Mouse (Mus musculus): ENCODE results near the gene Mmp24.

Gene Mmp24

GRCm38 (mm10) chr2:155860102-155860501 lies 85.0 kb downstream of the Mmp24 start:
- no peak for DNase-seq (ENCODE audit: low spot score in 2 of 2)

GRCm38 (mm10) chr2:155861581-155861980 lies 86.4 kb downstream of the Mmp24 start:
- DNase-seq (ENCODE audit: low spot score in 2 of 2): no peak

GRCm38 (mm10) chr2:155862573-155863300 lies 87.6 kb downstream of the Mmp24 start:
- DNase-seq (ENCODE audit: low spot score in 2 of 2): no peak

- DNase-seq (ENCODE audit: low spot score in 2 of 2): no peak
These were observed 88.2 kb downstream of the Mmp24 start for GRCm38 (mm10) chr2:155863301-155863867.
